Comparison of ENCODE assay signal across 8 mouse cellular contexts in the genomic region with DNA sequence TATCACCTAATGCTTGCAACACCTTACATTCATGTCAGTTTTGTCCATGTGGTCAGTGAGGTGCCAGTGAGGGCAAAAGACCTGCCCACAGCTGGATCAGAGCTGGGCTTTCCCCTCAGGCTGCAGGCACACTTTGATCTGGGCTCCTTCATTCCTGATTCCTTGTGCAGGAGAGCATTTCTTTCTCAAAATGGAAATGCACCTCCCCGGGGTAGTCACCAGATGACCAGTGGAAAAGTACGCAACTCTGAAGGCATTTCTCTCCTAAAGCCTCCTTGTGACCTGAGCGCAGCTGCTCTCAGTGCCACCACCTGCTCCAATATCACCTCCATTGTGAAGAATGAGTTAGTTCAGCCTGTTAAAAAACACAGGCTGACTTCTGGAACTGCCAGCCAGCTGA. TPM values are rescaled to one million over a fixed set of nuclear protein-coding genes. Genes with fewer than 3 reads are reported as not detected.
DNase-seq lines count a peak whose midpoint lies in the region; ATAC-seq and TF ChIP-seq lines count a peak whose summit lies in the region.

Mprip (plus strand) TSS at position 301 of the 400 bp plus-strand sequence.

- ATAC-seq in lung, embryonic 14.5 days (ENCODE audit: insufficient read depth) = no peak
- ATAC-seq in embryonic facial prominence, embryonic 11.5 days (replicated peaks; ENCODE audit: insufficient number of reproducible peaks, low FRiP score, low TSS enrichment, low read depth) = no peak
- ATAC-seq in heart, embryonic 12.5 days (ENCODE audit: insufficient number of reproducible peaks, low FRiP score) = no peak
- ATAC-seq in kidney, embryonic 15.5 days (replicated peaks; ENCODE audit: low FRiP score) = no peak

- H3K79me2 ChIP-seq in macrophage (ENCODE audit: inconsistent target) = peaks cover 31% of the 10 kb centered on the region

- WGBS in lung, embryonic 14.5 days = 80% methylated on average over 3 of the region's 3 CpGs
- 58% methylated on average over 3 of the region's 3 CpGs for WGBS in embryonic facial prominence, embryonic 11.5 days
- 69% methylated on average over 3 of the region's 3 CpGs for WGBS in heart, embryonic 12.5 days
- 64% methylated on average over 3 of the region's 3 CpGs for WGBS in kidney, embryonic 15.5 days
- WGBS in macrophage (ENCODE audit: missing documents) = 100% methylated on average over 2 of the region's 3 CpGs

- H3K9ac ChIP-seq in lung, embryonic 14.5 days = peak within 1 kb of the TSS; percentile 85
- peak within 1 kb of the TSS; percentile 89 for H3K9ac ChIP-seq in embryonic facial prominence, embryonic 11.5 days (replicated peaks; ENCODE audit: low read length)
- peak within 1 kb of the TSS; percentile 80 for H3K9ac ChIP-seq in heart, embryonic 12.5 days
- peak within 1 kb of the TSS; percentile 51 for H3K9ac ChIP-seq in kidney, embryonic 15.5 days

- no peaks in the 10 kb centered on the region for H3K9me3 ChIP-seq in lung, embryonic 14.5 days (ENCODE audit: low read depth, low read length)
- no peaks in the 10 kb centered on the region for H3K9me3 ChIP-seq in embryonic facial prominence, embryonic 11.5 days (replicated peaks; ENCODE audit: control insufficient read depth, low read length)
- H3K9me3 ChIP-seq in heart, embryonic 12.5 days (replicated peaks) = no peaks in the 10 kb centered on the region
- no peaks in the 10 kb centered on the region for H3K9me3 ChIP-seq in kidney, embryonic 15.5 days (replicated peaks)

- peaks cover 24% of the 10 kb centered on the region for H3K4me1 ChIP-seq in lung, embryonic 14.5 days (ENCODE audit: insufficient read depth)
- peaks cover 4% of the 10 kb centered on the region; the same call in 1 of the 2 replicates for H3K4me1 ChIP-seq in embryonic facial prominence, embryonic 11.5 days (ENCODE audit: control insufficient read depth, insufficient read depth, low read length)
- peaks cover 41% of the 10 kb centered on the region for H3K4me1 ChIP-seq in heart, embryonic 12.5 days (replicated peaks)
- peaks cover 42% of the 10 kb centered on the region for H3K4me1 ChIP-seq in kidney, embryonic 15.5 days

- H3K27me3 ChIP-seq in lung, embryonic 14.5 days (ENCODE audit: insufficient read depth, low read length) = no peaks in the 10 kb centered on the region
- no peaks in the 10 kb centered on the region for H3K27me3 ChIP-seq in embryonic facial prominence, embryonic 11.5 days (ENCODE audit: control insufficient read depth, insufficient read depth, low read length)
- H3K27me3 ChIP-seq in heart, embryonic 12.5 days (replicated peaks) = no peaks in the 10 kb centered on the region
- H3K27me3 ChIP-seq in kidney, embryonic 15.5 days = no peaks in the 10 kb centered on the region

- no peak for TF ChIP-seq CTCF in lung, embryonic 14.5 days (IDR thresholded peaks at IDR 0.05; ENCODE audit: low read depth)

- H3K4me2 ChIP-seq in lung, embryonic 14.5 days = peak within 1 kb of the TSS; percentile 79
- peak within 1 kb of the TSS; percentile 71 for H3K4me2 ChIP-seq in embryonic facial prominence, embryonic 11.5 days (ENCODE audit: low read depth, low read length)
- peak within 1 kb of the TSS; percentile 93 for H3K4me2 ChIP-seq in heart, embryonic 12.5 days
- H3K4me2 ChIP-seq in kidney, embryonic 15.5 days = peak within 1 kb of the TSS; percentile 88

- no peak for DNase-seq in lung, embryonic 14.5 days
- no peak for DNase-seq in lung, postnatal 36 days
- DNase-seq in embryonic facial prominence, embryonic 11.5 days (ENCODE audit: low spot score) = no peak
- no peak for DNase-seq in embryo, embryonic 11 days
- no peak for DNase-seq in ovary, postnatal 36 days (ENCODE audit: low spot score)

- peaks cover 5% of the 10 kb centered on the region; the same call in 1 of the 2 replicates for H3K36me3 ChIP-seq in lung, embryonic 14.5 days (ENCODE audit: insufficient read depth)
- H3K36me3 ChIP-seq in embryonic facial prominence, embryonic 11.5 days (replicated peaks; ENCODE audit: control insufficient read depth, insufficient read depth, low read depth, low read length) = no peaks in the 10 kb centered on the region
- no peaks in the 10 kb centered on the region for H3K36me3 ChIP-seq in heart, embryonic 12.5 days
- H3K36me3 ChIP-seq in kidney, embryonic 15.5 days = no peaks in the 10 kb centered on the region
- no peaks in the 10 kb centered on the region for H3K36me3 ChIP-seq in macrophage (ENCODE audit: inconsistent target)

- H3K4me3 ChIP-seq in lung, embryonic 14.5 days (ENCODE audit: low read depth, low read length) = peak within 1 kb of the TSS; percentile 77
- peak within 1 kb of the TSS; percentile 70 for H3K4me3 ChIP-seq in embryonic facial prominence, embryonic 11.5 days (ENCODE audit: low read depth, low read length)
- H3K4me3 ChIP-seq in heart, embryonic 12.5 days = peak within 1 kb of the TSS; percentile 63
- H3K4me3 ChIP-seq in kidney, embryonic 15.5 days (replicated peaks) = peak within 1 kb of the TSS; percentile 84
- H3K4me3 ChIP-seq in macrophage (ENCODE audit: inconsistent target) = peak within 1 kb of the TSS; percentile 39

- H3K27ac ChIP-seq in lung, embryonic 14.5 days (ENCODE audit: low read depth) = peak within 1 kb of the TSS; percentile 80
- no peak within 1 kb of the TSS for H3K27ac ChIP-seq in embryonic facial prominence, embryonic 11.5 days (replicated peaks; ENCODE audit: low read depth, low read length)
- H3K27ac ChIP-seq in heart, embryonic 12.5 days (ENCODE audit: poor library complexity, severe bottlenecking) = peak within 1 kb of the TSS; percentile 75
- peak within 1 kb of the TSS; percentile 94 for H3K27ac ChIP-seq in kidney, embryonic 15.5 days
- H3K27ac ChIP-seq in macrophage = no peak within 1 kb of the TSS

RNA-seq across cellular contexts. Expression of gene Mprip, which starts in this region (rescaled TPM):
- polyA plus RNA-seq in lung, embryonic 14.5 days (2014; fragmentation: Nextera tagmentation; extraction: Ambion mirVana) = 128 and 145 TPM in 2 replicates
- 63.9 and 64.8 TPM in 2 replicates for polyA plus RNA-seq in embryonic facial prominence, embryonic 11.5 days (2014; fragmentation: Nextera tagmentation; extraction: Ambion mirVana)
- polyA plus RNA-seq in heart, embryonic 12.5 days (2016; fragmentation: Nextera tagmentation; extraction: Ambion mirVana) = 79.5 and 79.8 TPM in 2 replicates
- polyA plus RNA-seq in kidney, embryonic 15.5 days (2015; fragmentation: Nextera tagmentation; extraction: Ambion mirVana) = 46.7 and 51.3 TPM in 2 replicates
- total RNA-seq in macrophage (2018; cell fraction: chromatin; rRNA removed) = 100 to 1,000 TPM; 112 to 411 (median 157) TPM
- total RNA-seq in macrophage (2018; cell fraction: cytosol; rRNA removed) = 10 to 100 TPM; 18.8 to 36.1 (median 30.1) TPM
- 100 to 1,000 TPM in 3 of 26 experiments, 10 to 100 TPM in 23; 37.9 to 150 (median 72.4) TPM for total RNA-seq in macrophage (2018; cell fraction: nucleus; rRNA removed)
- polyA plus RNA-seq in macrophage (2018) = 26.3 to 31.2 TPM (median 30.0 TPM) in 3 replicates

Comparison
In these comparisons a context has a peak if more than half of its experiments do, and no peak if none do; other contexts are left out.
1. H3K27ac ChIP-seq: peak in lung, embryonic 14.5 days (single experiment), heart, embryonic 12.5 days (single experiment) and kidney, embryonic 15.5 days (single experiment); none in embryonic facial prominence, embryonic 11.5 days (single experiment) and macrophage (single experiment).
2. Peak in every context shown above with its lines, with median percentiles within 50 percentile points of each other: H3K4me2 ChIP-seq, H3K4me3 ChIP-seq and H3K9ac ChIP-seq.